Mouse (Mus musculus) liver, embryonic 14.5 days (tissue): ENCODE measurements around the gene Relb. TPM values are rescaled to one million over a fixed set of nuclear protein-coding genes. Genes with fewer than 3 reads are reported as not detected.

Source experiments
- ATAC-seq: fragments of 200-750 bp; cut with Nextera tagmentation; 2 replicates; pipeline ENCODE4 v1.8.0; 2017; ENCODE audit warnings: moderate number of reproducible peaks, mild to moderate bottlenecking, moderate library complexity; ENCODE audit not compliant: insufficient read depth
- DNase-seq, 3 experiments: peaks; one replicate each; pipeline ENCODE4 v3.0.0-alpha.2; 2012 to 2013; ENCODE audit warnings: low read depth in 3 of 3, low spot score in 3 of 3
- H3K27ac ChIP-seq: fragments of 300-500 bp; sonication (generic); 2 replicates; pipeline ENCODE4 v1.5.1; 2014; ENCODE audit warnings: moderate library complexity, mild to moderate bottlenecking, control low read depth, inconsistent platforms
- H3K27me3 ChIP-seq: fragments of 300-500 bp; sonication (generic); 2 replicates; pipeline ENCODE4 v1.6.1; 2014; ENCODE audit warnings: mild to moderate bottlenecking, low read length, moderate library complexity; ENCODE audit not compliant: control insufficient read depth, insufficient read depth
- H3K36me3 ChIP-seq: fragments of 300-500 bp; sonication (generic); replicated peaks from 2 replicates; pipeline ENCODE4 v1.6.1; 2014; ENCODE audit warnings: low read depth; ENCODE audit not compliant: control insufficient read depth, insufficient read depth
- H3K4me1 ChIP-seq, 2 experiments: fragments of 200-500 bp in 1 of 2; fragments of 300-500 bp in 1 of 2; sonication (generic) in 1 of 2; replicated peaks; 2 replicates each; pipeline ENCODE4 v1.6.1; 2012 to 2014; ENCODE audit warnings: antibody characterized with exemption in 1 of 2, inconsistent platforms in 1 of 2, low read length in 1 of 2; ENCODE audit not compliant: control insufficient read depth in 2 of 2, insufficient read depth in 2 of 2
- H3K4me2 ChIP-seq: fragments of 300-500 bp; sonication (generic); 2 replicates; pipeline ENCODE4 v1.6.1; 2014; ENCODE audit warnings: low read depth, mild to moderate bottlenecking, control low read depth, moderate library complexity
- H3K4me3 ChIP-seq, 2 experiments: fragments of 200-500 bp in 1 of 2; fragments of 300-500 bp in 1 of 2; sonication (generic) in 1 of 2; 2 replicates each; pipeline ENCODE4 v1.5.1; 2012 to 2014; ENCODE audit warnings: low read depth in 2 of 2, low read length in 2 of 2, mild to moderate bottlenecking in 2 of 2, control low read depth in 1 of 2, inconsistent platforms in 1 of 2, moderate library complexity in 1 of 2; ENCODE audit not compliant: insufficient read depth in 1 of 2
- H3K9ac ChIP-seq: fragments of 300-500 bp; sonication (generic); replicated peaks from 2 replicates; pipeline ENCODE4 v1.6.1; 2014; ENCODE audit warnings: mild to moderate bottlenecking, control low read depth, moderate library complexity
- H3K9me3 ChIP-seq: fragments of 300-500 bp; sonication (generic); 2 replicates; pipeline ENCODE4 v1.6.1; 2016; ENCODE audit warnings: low read length, mixed read lengths; ENCODE audit not compliant: control insufficient read depth
- CTCF ChIP-seq: IDR thresholded peaks from 2 replicates; pipeline ENCODE4 v1.5.1; 2016; ENCODE audit warnings: antibody characterized with exemption, low read depth, control low read depth
- EP300 ChIP-seq: IDR thresholded peaks from 2 replicates; pipeline ENCODE4 v1.6.1; 2016; ENCODE audit warnings: antibody characterized with exemption, low read depth
- WGBS: fragments of 180-500 bp; shearing (Covaris S2); extraction: QIAGEN DNeasy Blood & Tissue Kit; methylation state at CpG from one replicate; pipeline ENCODE4 v1.1.7; 2014; ENCODE audit not compliant: insufficient replicate concordance; 5-methylcytosine and 5-hydroxymethylcytosine counted together
- polyA plus RNA-seq, 2 experiments: library from polyadenylated mRNA; depleted of rRNA in 1 of 2; stranded (reverse) in 1 of 2; unstranded in 1 of 2; fragments of >200 nt; fragmentation: Nextera tagmentation in 1 of 2; extraction: Ambion mirVana in 1 of 2; gene quantifications; 2 replicates each; pipeline versions ENCODE4 v1.2.1 to v1.2.3; 2012 to 2014

The Relb gene
- polyA plus RNA-seq, 2 experiments, result 0.89 to 1.1 TPM

GRCm38 (mm10) chr7:19633197-19633596, 4.0 kb upstream of the Relb start:
- ATAC-seq (no peak), DNase-seq (no peak)
- H3K27me3 ChIP-seq, result no peaks in the 10 kb centered on the region
- no peak overlapping the region for H3K4me3 ChIP-seq
- 75% methylated on average over 17 of the region's 17 CpGs for WGBS
- no peaks in the 10 kb centered on the region for H3K9me3 ChIP-seq
- no peak for TF ChIP-seq EP300
- no peak for TF ChIP-seq CTCF
- no peak overlapping the region for H3K9ac ChIP-seq
- H3K36me3 ChIP-seq, result peaks cover 39% of the 10 kb centered on the region
- peak overlapping the region; percentile 66 for H3K27ac ChIP-seq
- peak overlapping the region; percentile 52; the same call in 1 of the 2 replicates for H3K4me2 ChIP-seq
- H3K4me1 ChIP-seq, result peaks cover 19 to 20% of the 10 kb centered on the region in 2 experiments

- Histone ChIP-seq H3K9me3 (no peaks in the 10 kb centered on the region), H3K27me3 (no peaks in the 10 kb centered on the region), H3K27ac (peak overlapping the region; percentile 66), H3K9ac (no peak overlapping the region; the same call in 1 of the 2 replicates), H3K4me2 (peak overlapping the region; percentile 52), H3K36me3 (peaks cover 36% of the 10 kb centered on the region), H3K4me3 (0 out of 4 replicates have a peak overlapping the region, but pooled peaks of 1 of the 2 experiments have one; percentile 5), H3K4me1 (peaks cover 20 to 24% of the 10 kb centered on the region in 2 experiments)
- no peak for TF ChIP-seq CTCF
- peak; percentile 77 for TF ChIP-seq EP300
- DNase-seq (peak in 1 of 3 experiments; percentile 60), ATAC-seq (peak; percentile 68)
These were observed 3.5 kb upstream of the Relb start for GRCm38 (mm10) chr7:19632720-19633119.

- no peak overlapping the region for H3K4me3 ChIP-seq
- peaks cover 34% of the 10 kb centered on the region for H3K36me3 ChIP-seq
- H3K9me3 ChIP-seq, result no peaks in the 10 kb centered on the region
- H3K4me1 ChIP-seq, result peaks cover 20 to 25% of the 10 kb centered on the region in 2 experiments
- ATAC-seq (peak; percentile 40), DNase-seq (peak in 1 of 3 experiments; percentile 35)
- peak overlapping the region; percentile 66 for H3K27ac ChIP-seq
- no peaks in the 10 kb centered on the region for H3K27me3 ChIP-seq
- TF ChIP-seq EP300 (no peak), CTCF (no peak)
- H3K4me2 ChIP-seq, result peak overlapping the region; percentile 52
- H3K9ac ChIP-seq, result no peak overlapping the region; the same call in 1 of the 2 replicates
These were observed 3.0 kb upstream of the Relb start for GRCm38 (mm10) chr7:19632275-19632674.

GRCm38 (mm10) chr7:19628536-19629360, 490 bp downstream of the Relb start:
- peak overlapping the region; percentile 73 for H3K27ac ChIP-seq
- peak overlapping the region; percentile 100 for H3K4me2 ChIP-seq
- H3K4me1 ChIP-seq, result peaks cover 17 to 25% of the 10 kb centered on the region in 2 experiments
- DNase-seq (peak; percentile 84 to 92 (median 85)), ATAC-seq (peak; percentile 78)
- no peaks in the 10 kb centered on the region for H3K27me3 ChIP-seq
- peaks cover 6% of the 10 kb centered on the region for H3K36me3 ChIP-seq
- TF ChIP-seq CTCF (no peak), EP300 (no peak)
- no peaks in the 10 kb centered on the region for H3K9me3 ChIP-seq
- peak overlapping the region; percentile 70 to 84 for H3K4me3 ChIP-seq
- H3K9ac ChIP-seq, result peak overlapping the region; percentile 55
- WGBS, result 2% methylated on average over 57 of the region's 57 CpGs

- no peak for DNase-seq
- H3K27ac ChIP-seq, result no peak overlapping the region
- TF ChIP-seq EP300 (no peak), CTCF (no peak)
- no peaks in the 10 kb centered on the region for H3K27me3 ChIP-seq
- H3K36me3 ChIP-seq, result no peaks in the 10 kb centered on the region
- ATAC-seq, result no peak
- WGBS, result 8% methylated on average over 17 of the region's 17 CpGs
- H3K4me1 ChIP-seq, result peaks cover 11 to 22% of the 10 kb centered on the region in 2 experiments
- no peaks in the 10 kb centered on the region for H3K9me3 ChIP-seq
- H3K9ac ChIP-seq, result no peak overlapping the region
- peak overlapping the region; percentile 58 to 84 for H3K4me3 ChIP-seq
- H3K4me2 ChIP-seq, result peak overlapping the region; percentile 100
These were observed 1.1 kb downstream of the Relb start for GRCm38 (mm10) chr7:19628192-19628535.
